Mouse (Mus musculus): ENCODE results near the gene Ndrg3.

DNA sequence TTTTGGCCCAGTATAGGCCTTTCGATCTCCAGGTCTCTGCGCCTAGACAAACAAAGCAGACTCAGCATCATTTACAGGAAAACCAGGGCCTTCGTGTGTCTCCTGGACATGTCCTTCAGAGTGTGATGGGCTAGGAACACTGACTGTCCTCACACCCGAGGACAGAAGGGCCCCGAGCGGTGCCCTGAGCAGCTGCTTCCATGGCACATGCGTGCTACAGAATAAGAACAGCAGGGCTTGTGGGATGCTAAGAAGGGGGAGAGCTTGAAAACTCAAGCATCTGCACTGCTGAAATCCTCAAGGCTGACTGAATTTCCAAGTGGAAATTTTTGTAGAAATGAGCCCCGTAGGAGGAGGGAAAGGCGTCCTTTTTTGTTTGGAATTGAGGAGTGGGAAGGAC is 94.8 kb downstream of the Ndrg3 start:
- TF ChIP-seq POLR2A (IDR thresholded peaks at IDR 0.05; ENCODE audit: insufficient read depth, low read depth, low read length) (no peak), CTCF (IDR thresholded peaks at IDR 0.05) (no peak)
